In the genomic region with DNA sequence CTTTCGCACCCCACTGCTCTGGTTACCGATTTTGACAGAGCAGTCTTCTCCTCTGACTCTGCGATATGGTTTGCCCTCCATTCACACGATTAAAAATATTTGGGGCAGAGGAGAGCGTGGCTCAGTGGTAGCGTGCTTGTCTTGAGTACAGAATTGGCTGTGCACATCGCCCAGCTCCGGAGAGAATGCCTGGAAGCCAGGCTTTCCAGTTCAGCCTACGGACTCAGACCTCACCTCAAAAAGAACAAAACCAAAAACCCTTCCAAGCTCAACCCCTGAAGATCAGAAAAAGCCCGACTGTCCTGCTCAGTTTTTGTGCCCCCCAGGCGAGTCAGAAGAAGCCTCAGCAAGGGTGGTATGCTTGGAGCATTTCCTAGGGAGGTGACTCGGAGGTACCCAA, we compare ENCODE assay signal across 30 mouse cellular contexts. TPM values are rescaled to one million over a fixed set of nuclear protein-coding genes. Genes with fewer than 3 reads are reported as not detected.
DNase-seq lines count a peak whose midpoint lies in the region; ATAC-seq and TF ChIP-seq lines count a peak whose summit lies in the region.
"Had no signal": no experiment of that assay in that cellular context is flagged by ENCODE, and none has a peak within 500 bp of the region (broad histone marks: within the 10 kb centered on the region; RNA-seq: fewer than 3 reads in every experiment).

No protein-coding gene starts in this region.

- TF ChIP-seq CTCF in layer of hippocampus, adult 2 months (conservative IDR thresholded peaks at IDR 0.05) = no peak

- no peak for DNase-seq in heart, postnatal 25 days (ENCODE audit: low spot score)
- DNase-seq in midbrain, embryonic 14.5 days = peak; percentile 29
- no peak for DNase-seq in layer of hippocampus, adult 2 months (ENCODE audit: low spot score in 2 of 2)
- DNase-seq: adrenal gland, postnatal 25 days; cerebellum, adult 11 months; cerebellum, adult 9-11 months; heart, adult 11 months; kidney, adult 11 months; kidney, postnatal 4 days; layer of hippocampus, adult 9-11 months; lung, postnatal 4 days; right cerebral cortex, postnatal 4 days; thymus, adult 2 months had no signal

- WGBS in heart, embryonic 13.5 days = 9% methylated on average over 12 of the region's 12 CpGs
- WGBS in midbrain, embryonic 12.5 days = 9% methylated on average over 12 of the region's 12 CpGs
- WGBS in midbrain, embryonic 15.5 days = 12% methylated on average over 12 of the region's 12 CpGs
- 7% methylated on average over 12 of the region's 12 CpGs for WGBS in forebrain, embryonic 13.5 days
- 11% methylated on average over 12 of the region's 12 CpGs for WGBS in midbrain, embryonic 14.5 days
- 9% methylated on average over 12 of the region's 12 CpGs for WGBS in intestine, embryonic 15.5 days

- intact Hi-C loops in heart, postnatal 25 days (cut with DNase I) = no loop called here

- 0 out of 2 replicates have a peak overlapping the region, but pooled peaks have one; percentile 56 for H3K4me3 ChIP-seq in heart, embryonic 13.5 days
- H3K4me3 ChIP-seq in midbrain, embryonic 12.5 days = no peak overlapping the region
- no peak overlapping the region for H3K4me3 ChIP-seq in midbrain, embryonic 15.5 days
- H3K4me3 ChIP-seq in forebrain, embryonic 13.5 days = no peak overlapping the region
- H3K4me3 ChIP-seq in midbrain, embryonic 14.5 days (replicated peaks; ENCODE audit: low read depth, low read length) = no peak overlapping the region
- no peak overlapping the region for H3K4me3 ChIP-seq in layer of hippocampus, adult 2 months
- no peak overlapping the region for H3K4me3 ChIP-seq in intestine, embryonic 15.5 days (replicated peaks)

- H3K27me3 ChIP-seq in heart, embryonic 13.5 days (replicated peaks) = peaks cover 95% of the 10 kb centered on the region
- peaks cover 78% of the 10 kb centered on the region for H3K27me3 ChIP-seq in midbrain, embryonic 12.5 days
- H3K27me3 ChIP-seq in midbrain, embryonic 15.5 days (replicated peaks) = peaks cover 44% of the 10 kb centered on the region
- no peaks in the 10 kb centered on the region for H3K27me3 ChIP-seq in forebrain, embryonic 13.5 days
- H3K27me3 ChIP-seq in midbrain, embryonic 14.5 days (ENCODE audit: control insufficient read depth, insufficient read depth, low read length) = peaks cover 47% of the 10 kb centered on the region
- H3K27me3 ChIP-seq in intestine, embryonic 15.5 days (replicated peaks) = peaks cover 52% of the 10 kb centered on the region

- no peak overlapping the region for H3K27ac ChIP-seq in heart, embryonic 13.5 days (replicated peaks)
- H3K27ac ChIP-seq in midbrain, embryonic 12.5 days (replicated peaks) = no peak overlapping the region; the same call in 1 of the 2 replicates
- H3K27ac ChIP-seq in midbrain, embryonic 15.5 days = no peak overlapping the region
- H3K27ac ChIP-seq in forebrain, embryonic 13.5 days = peak overlapping the region; percentile 74
- H3K27ac ChIP-seq in midbrain, embryonic 14.5 days (replicated peaks; ENCODE audit: low read depth, low read length) = no peak overlapping the region
- H3K27ac ChIP-seq in layer of hippocampus, adult 2 months = no peak overlapping the region
- no peak overlapping the region for H3K27ac ChIP-seq in intestine, embryonic 15.5 days
- H3K27ac ChIP-seq: hindbrain, postnatal 0 days; liver, embryonic 14.5 days; lung, embryonic 15.5 days; stomach, embryonic 15.5 days had no signal

- H3K4me2 ChIP-seq in heart, embryonic 13.5 days = peak overlapping the region; percentile 79
- peak overlapping the region; percentile 71 for H3K4me2 ChIP-seq in midbrain, embryonic 12.5 days (replicated peaks)
- no peak overlapping the region for H3K4me2 ChIP-seq in midbrain, embryonic 15.5 days
- H3K4me2 ChIP-seq in forebrain, embryonic 13.5 days = peak overlapping the region; percentile 73
- no peak overlapping the region for H3K4me2 ChIP-seq in midbrain, embryonic 14.5 days (ENCODE audit: low read length)
- H3K4me2 ChIP-seq in intestine, embryonic 15.5 days (replicated peaks) = no peak overlapping the region

- no peak overlapping the region for H3K9ac ChIP-seq in heart, embryonic 13.5 days
- no peak overlapping the region for H3K9ac ChIP-seq in midbrain, embryonic 12.5 days (replicated peaks)
- H3K9ac ChIP-seq in midbrain, embryonic 15.5 days = no peak overlapping the region
- H3K9ac ChIP-seq in forebrain, embryonic 13.5 days = peak overlapping the region; percentile 50
- no peak overlapping the region for H3K9ac ChIP-seq in midbrain, embryonic 14.5 days (replicated peaks; ENCODE audit: low read length)
- no peak overlapping the region for H3K9ac ChIP-seq in intestine, embryonic 15.5 days
- H3K9ac ChIP-seq: liver, embryonic 14.5 days; lung, embryonic 15.5 days; stomach, embryonic 15.5 days had no signal

- ATAC-seq in heart, embryonic 13.5 days (ENCODE audit: extremely low read depth, insufficient number of reproducible peaks, low FRiP score, low TSS enrichment) = no peak
- no peak for ATAC-seq in midbrain, embryonic 12.5 days (ENCODE audit: low FRiP score, low read depth)
- ATAC-seq in midbrain, embryonic 15.5 days (replicated peaks) = no peak
- no peak for ATAC-seq in forebrain, embryonic 13.5 days
- ATAC-seq in midbrain, embryonic 14.5 days (ENCODE audit: low FRiP score, low TSS enrichment) = no peak
- ATAC-seq in intestine, embryonic 15.5 days = no peak
- ATAC-seq: hindbrain, postnatal 0 days had no signal

- peaks cover 21% of the 10 kb centered on the region for H3K4me1 ChIP-seq in heart, embryonic 13.5 days
- peaks cover 27% of the 10 kb centered on the region for H3K4me1 ChIP-seq in midbrain, embryonic 12.5 days
- H3K4me1 ChIP-seq in midbrain, embryonic 15.5 days = peaks cover 14% of the 10 kb centered on the region
- H3K4me1 ChIP-seq in forebrain, embryonic 13.5 days = peaks cover 34% of the 10 kb centered on the region
- H3K4me1 ChIP-seq in midbrain, embryonic 14.5 days (ENCODE audit: control insufficient read depth, insufficient read depth, low read length) = peaks cover 9% of the 10 kb centered on the region
- peaks cover 3% of the 10 kb centered on the region for H3K4me1 ChIP-seq in intestine, embryonic 15.5 days (replicated peaks)

- H3K9me3 ChIP-seq in heart, embryonic 13.5 days = peaks cover 2% of the 10 kb centered on the region; the same call in 1 of the 2 replicates
- H3K9me3 ChIP-seq in midbrain, embryonic 12.5 days = no peaks in the 10 kb centered on the region
- no peaks in the 10 kb centered on the region for H3K9me3 ChIP-seq in midbrain, embryonic 15.5 days
- no peaks in the 10 kb centered on the region for H3K9me3 ChIP-seq in forebrain, embryonic 13.5 days (replicated peaks)
- H3K9me3 ChIP-seq in midbrain, embryonic 14.5 days (ENCODE audit: control insufficient read depth, low read length) = no peaks in the 10 kb centered on the region
- H3K9me3 ChIP-seq in intestine, embryonic 15.5 days = no peaks in the 10 kb centered on the region
- H3K9me3 ChIP-seq: lung, embryonic 15.5 days; stomach, embryonic 15.5 days had no signal

- no peaks in the 10 kb centered on the region for H3K36me3 ChIP-seq in heart, embryonic 13.5 days
- H3K36me3 ChIP-seq in midbrain, embryonic 12.5 days = no peaks in the 10 kb centered on the region
- H3K36me3 ChIP-seq in midbrain, embryonic 15.5 days (replicated peaks) = no peaks in the 10 kb centered on the region
- no peaks in the 10 kb centered on the region for H3K36me3 ChIP-seq in forebrain, embryonic 13.5 days (ENCODE audit: poor library complexity, severe bottlenecking)
- no peaks in the 10 kb centered on the region for H3K36me3 ChIP-seq in midbrain, embryonic 14.5 days (ENCODE audit: control insufficient read depth, insufficient read depth, low read length)
- no peaks in the 10 kb centered on the region for H3K36me3 ChIP-seq in intestine, embryonic 15.5 days
- H3K36me3 ChIP-seq: lung, embryonic 15.5 days; stomach, embryonic 15.5 days had no signal

RNA-seq across cellular contexts. Expression of a gene that starts 29.5 kb away (rescaled TPM):
- 19.2 and 19.5 TPM in 2 replicates for polyA plus RNA-seq in heart, embryonic 13.5 days (2015; fragmentation: Nextera tagmentation; extraction: Ambion mirVana)
- 10 to 100 TPM; 16.0 to 16.6 TPM for total RNA-seq in heart, postnatal 25 days (2021)
- polyA plus RNA-seq in midbrain, embryonic 12.5 days (2016; fragmentation: Nextera tagmentation; extraction: Ambion mirVana) = 35.4 and 40.1 TPM in 2 replicates
- polyA plus RNA-seq in midbrain, embryonic 15.5 days (2015; fragmentation: Nextera tagmentation; extraction: Ambion mirVana) = 37.2 and 39.7 TPM in 2 replicates
- polyA plus RNA-seq in forebrain, embryonic 13.5 days (2015; fragmentation: Nextera tagmentation; extraction: Ambion mirVana) = 57.1 and 63.2 TPM in 2 replicates
- polyA plus RNA-seq in midbrain, embryonic 14.5 days (2014; fragmentation: Nextera tagmentation; extraction: Ambion mirVana) = 38.9 and 43.1 TPM in 2 replicates
- 10 to 100 TPM; 53.0 to 54.7 TPM for total RNA-seq in layer of hippocampus, adult 2 months (2021)
- polyA plus RNA-seq in intestine, embryonic 15.5 days (2015; fragmentation: Nextera tagmentation; extraction: Ambion mirVana) = 14.5 and 16.3 TPM in 2 replicates

RNA-seq across cellular contexts. Expression of a gene that starts 29.6 kb away (rescaled TPM):
- not detected in 2 replicates for polyA plus RNA-seq in heart, embryonic 13.5 days (2015; fragmentation: Nextera tagmentation; extraction: Ambion mirVana)
- not detected for total RNA-seq in heart, postnatal 25 days (2021)
- polyA plus RNA-seq in midbrain, embryonic 12.5 days (2016; fragmentation: Nextera tagmentation; extraction: Ambion mirVana) = 35.2 and 46.5 TPM in 2 replicates
- polyA plus RNA-seq in midbrain, embryonic 15.5 days (2015; fragmentation: Nextera tagmentation; extraction: Ambion mirVana) = 5.3 and 6.5 TPM in 2 replicates
- polyA plus RNA-seq in forebrain, embryonic 13.5 days (2015; fragmentation: Nextera tagmentation; extraction: Ambion mirVana) = 71.0 and 77.0 TPM in 2 replicates
- polyA plus RNA-seq in midbrain, embryonic 14.5 days (2014; fragmentation: Nextera tagmentation; extraction: Ambion mirVana) = 3.4 and 5.5 TPM in 2 replicates
- 10 to 100 TPM; 13.7 to 15.2 TPM for total RNA-seq in layer of hippocampus, adult 2 months (2021)
- 0.05 TPM in 1 of 2 replicates, not detected in the other for polyA plus RNA-seq in intestine, embryonic 15.5 days (2015; fragmentation: Nextera tagmentation; extraction: Ambion mirVana)
- total RNA-seq: adrenal gland, postnatal 25 days; common myeloid progenitor, adult 5-6 weeks; ES-E14; gastrocnemius, adult 8-10 months; hematopoietic stem cell, adult 5-6 weeks; megakaryocyte-erythroid progenitor cell, adult 5-6 weeks had no signal
- polyA plus RNA-seq: heart, embryonic 16.5 days; hindbrain, postnatal 0 days; kidney, embryonic 16.5 days; liver, embryonic 14.5 days; lung, embryonic 15.5 days; neural tube, embryonic 14.5 days; thymus, adult 2 months had no signal

Comparison
In these comparisons a context has a peak if more than half of its experiments do, and no peak if none do; other contexts are left out.
1. H3K4me2 ChIP-seq: peak in heart, embryonic 13.5 days (single experiment), midbrain, embryonic 12.5 days (single experiment) and forebrain, embryonic 13.5 days (single experiment); none in midbrain, embryonic 15.5 days (single experiment), midbrain, embryonic 14.5 days (single experiment) and intestine, embryonic 15.5 days (single experiment).